In the genomic region with DNA sequence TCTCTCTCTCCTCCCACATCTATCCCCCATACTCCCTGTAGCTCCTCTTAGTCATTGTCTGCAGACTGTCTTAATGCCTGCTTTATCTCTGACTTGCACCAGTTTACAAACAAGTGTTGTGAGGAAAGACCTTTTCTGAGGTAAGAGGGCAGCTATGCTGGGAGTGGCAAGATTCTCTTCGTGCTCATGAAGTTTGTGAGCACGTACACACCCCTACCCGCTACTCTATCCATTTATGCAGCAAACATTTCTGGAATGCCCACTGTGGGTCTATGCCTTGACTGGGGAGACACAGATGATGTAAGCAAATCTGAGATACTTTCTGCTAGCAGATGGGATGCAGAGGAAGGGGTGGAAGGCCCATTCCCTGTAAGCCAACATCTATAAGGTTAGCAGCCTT, we compare ENCODE assay signal across 24 mouse cellular contexts. TPM values are rescaled to one million over a fixed set of nuclear protein-coding genes. Genes with fewer than 3 reads are reported as not detected.
DNase-seq lines count a peak whose midpoint lies in the region; ATAC-seq and TF ChIP-seq lines count a peak whose summit lies in the region.
"Had no signal": no experiment of that assay in that cellular context is flagged by ENCODE, and none has a peak within 500 bp of the region (broad histone marks: within the 10 kb centered on the region; RNA-seq: fewer than 3 reads in every experiment).

No protein-coding gene starts in this region.

- H3K36me3 ChIP-seq in forebrain, postnatal 0 days (ENCODE audit: insufficient read depth) = no peaks in the 10 kb centered on the region
- H3K36me3 ChIP-seq in forebrain, embryonic 16.5 days (ENCODE audit: control insufficient read depth, insufficient read depth) = no peaks in the 10 kb centered on the region
- H3K36me3 ChIP-seq in lung, postnatal 0 days (ENCODE audit: insufficient read depth, low read length) = no peaks in the 10 kb centered on the region
- H3K36me3 ChIP-seq in megakaryocyte, embryonic 14.5 days (replicated peaks; ENCODE audit: low read length) = peaks cover 67% of the 10 kb centered on the region
- H3K36me3 ChIP-seq: embryonic facial prominence, embryonic 12.5 days; embryonic facial prominence, embryonic 15.5 days; heart, embryonic 10.5 days; heart, embryonic 13.5 days had no signal

- H3K4me1 ChIP-seq in forebrain, postnatal 0 days (ENCODE audit: insufficient read depth) = no peaks in the 10 kb centered on the region
- H3K4me1 ChIP-seq in forebrain, embryonic 16.5 days (replicated peaks; ENCODE audit: control insufficient read depth, insufficient read depth, low read length) = no peaks in the 10 kb centered on the region
- H3K4me1 ChIP-seq in lung, postnatal 0 days (ENCODE audit: insufficient read depth, low read depth, low read length) = no peaks in the 10 kb centered on the region; the same call in 1 of the 2 replicates
- peaks cover 79% of the 10 kb centered on the region for H3K4me1 ChIP-seq in megakaryocyte, embryonic 14.5 days
- H3K4me1 ChIP-seq: embryonic facial prominence, embryonic 12.5 days; embryonic facial prominence, embryonic 15.5 days; heart, embryonic 10.5 days; heart, embryonic 13.5 days had no signal

- no peak overlapping the region for H3K4me2 ChIP-seq in forebrain, postnatal 0 days (ENCODE audit: low read depth)
- no peak overlapping the region for H3K4me2 ChIP-seq in forebrain, embryonic 16.5 days (ENCODE audit: low read length)
- H3K4me2 ChIP-seq in lung, postnatal 0 days (replicated peaks; ENCODE audit: low read depth, low read length) = no peak overlapping the region
- H3K4me2 ChIP-seq: embryonic facial prominence, embryonic 12.5 days; embryonic facial prominence, embryonic 15.5 days; heart, embryonic 13.5 days; hindbrain, embryonic 14.5 days had no signal

- TF ChIP-seq EP300 in lung, postnatal 0 days (IDR thresholded peaks at IDR 0.05) = peak; percentile 96

- H3K27me3 ChIP-seq in forebrain, postnatal 0 days (ENCODE audit: insufficient read depth, low read length) = no peaks in the 10 kb centered on the region
- no peaks in the 10 kb centered on the region for H3K27me3 ChIP-seq in forebrain, embryonic 16.5 days (replicated peaks; ENCODE audit: control insufficient read depth, insufficient read depth, low read length)
- H3K27me3 ChIP-seq in lung, postnatal 0 days (replicated peaks; ENCODE audit: insufficient read depth, low read length) = no peaks in the 10 kb centered on the region
- no peaks in the 10 kb centered on the region for H3K27me3 ChIP-seq in megakaryocyte, embryonic 14.5 days (replicated peaks)
- H3K27me3 ChIP-seq: embryonic facial prominence, embryonic 12.5 days; embryonic facial prominence, embryonic 15.5 days; heart, embryonic 13.5 days; Patski had no signal

- H3K9me3 ChIP-seq in forebrain, postnatal 0 days (ENCODE audit: low read length) = no peaks in the 10 kb centered on the region
- no peaks in the 10 kb centered on the region for H3K9me3 ChIP-seq in forebrain, embryonic 16.5 days (ENCODE audit: control insufficient read depth, low read length)
- H3K9me3 ChIP-seq in lung, postnatal 0 days (ENCODE audit: low read length) = no peaks in the 10 kb centered on the region
- H3K9me3 ChIP-seq in megakaryocyte, embryonic 14.5 days = no peaks in the 10 kb centered on the region
- H3K9me3 ChIP-seq: embryonic facial prominence, embryonic 12.5 days; embryonic facial prominence, embryonic 15.5 days; heart, embryonic 10.5 days; heart, embryonic 13.5 days had no signal

- ATAC-seq in forebrain, postnatal 0 days = peak; percentile 25; the same call in 1 of the 2 replicates
- no peak for ATAC-seq in forebrain, embryonic 16.5 days
- peak; percentile 79 for ATAC-seq in lung, postnatal 0 days
- ATAC-seq in megakaryocyte, adult 5-6 weeks (ENCODE audit: poor library complexity, severe bottlenecking) = no peak
- ATAC-seq: forebrain, embryonic 14.5 days; hindbrain, postnatal 0 days; Patski had no signal

- no peak for DNase-seq in forebrain, postnatal 0 days
- DNase-seq in lung, postnatal 0 days (ENCODE audit: low spot score) = peak; percentile 46
- DNase-seq in lung, postnatal 10 days = no peak
- DNase-seq: adrenal gland, postnatal 14 days; cerebellum, adult 11 months; cerebellum, adult 2 months; cerebellum, adult 9-11 months; cerebellum, postnatal 25 days; gastrocnemius, postnatal 10 days; gastrocnemius, postnatal 36 days; heart, adult 2 months; heart, postnatal 14 days; heart, postnatal 4 days had no signal

- TF ChIP-seq CTCF in forebrain, postnatal 0 days (IDR thresholded peaks at IDR 0.05; ENCODE audit: low read depth) = no peak
- TF ChIP-seq CTCF in lung, postnatal 0 days (IDR thresholded peaks at IDR 0.05) = no peak

- H3K27ac ChIP-seq in forebrain, postnatal 0 days (ENCODE audit: low read depth, low read length) = no peak overlapping the region
- H3K27ac ChIP-seq in forebrain, embryonic 16.5 days (ENCODE audit: low read length) = no peak overlapping the region
- peak overlapping the region; percentile 83 for H3K27ac ChIP-seq in lung, postnatal 0 days (ENCODE audit: low read length)
- H3K27ac ChIP-seq: embryonic facial prominence, embryonic 12.5 days; embryonic facial prominence, embryonic 15.5 days; heart, adult 2 months; heart, embryonic 10.5 days; heart, embryonic 13.5 days; hindbrain, embryonic 14.5 days; hindbrain, postnatal 0 days had no signal

- 89% methylated on average over 3 of the region's 3 CpGs for WGBS in forebrain, postnatal 0 days
- WGBS in forebrain, embryonic 16.5 days = 89% methylated on average over 3 of the region's 3 CpGs
- WGBS in lung, postnatal 0 days = 70% methylated on average over 3 of the region's 3 CpGs

- no peak overlapping the region for H3K9ac ChIP-seq in forebrain, postnatal 0 days
- no peak overlapping the region for H3K9ac ChIP-seq in forebrain, embryonic 16.5 days (replicated peaks; ENCODE audit: low read depth, low read length)
- no peak overlapping the region for H3K9ac ChIP-seq in lung, postnatal 0 days (replicated peaks; ENCODE audit: low read depth)
- H3K9ac ChIP-seq: embryonic facial prominence, embryonic 12.5 days; embryonic facial prominence, embryonic 15.5 days; heart, embryonic 13.5 days; hindbrain, embryonic 14.5 days had no signal

- H3K4me3 ChIP-seq in forebrain, postnatal 0 days (ENCODE audit: low read depth, low read length) = no peak overlapping the region
- H3K4me3 ChIP-seq in forebrain, embryonic 16.5 days (replicated peaks; ENCODE audit: low read length) = no peak overlapping the region
- no peak overlapping the region for H3K4me3 ChIP-seq in lung, postnatal 0 days (ENCODE audit: low read depth, low read length)
- peak overlapping the region; percentile 54 for H3K4me3 ChIP-seq in megakaryocyte, embryonic 14.5 days (replicated peaks)
- H3K4me3 ChIP-seq: embryonic facial prominence, embryonic 12.5 days; embryonic facial prominence, embryonic 15.5 days; heart, adult 2 months; heart, embryonic 10.5 days; heart, embryonic 13.5 days had no signal

RNA-seq across cellular contexts. Expression of a gene that starts 48.9 kb away (rescaled TPM):
- 2.7 and 2.8 TPM in 2 replicates for total RNA-seq in forebrain, postnatal 0 days (2014; rRNA removed)
- polyA plus RNA-seq in forebrain, postnatal 0 days (2015; fragmentation: Nextera tagmentation; extraction: Ambion mirVana) = 0.25 and 0.44 TPM in 2 replicates
- 0.60 and 1.3 TPM in 2 replicates for polyA plus RNA-seq in forebrain, embryonic 16.5 days (2015; fragmentation: Nextera tagmentation; extraction: Ambion mirVana)
- 1.8 and 2.3 TPM in 2 replicates for polyA plus RNA-seq in lung, postnatal 0 days (2015; fragmentation: Nextera tagmentation; extraction: Ambion mirVana)
- 142 and 149 TPM in 2 replicates for polyA plus RNA-seq in megakaryocyte, embryonic 14.5 days (2012; ENCODE audit: insufficient read depth, low replicate concordance)
- 0.02 and 0.32 TPM in 2 replicates for total RNA-seq in megakaryocyte, adult 5-6 weeks (2015)
- total RNA-seq in megakaryocyte, adult 5-6 weeks (2017) = 0.04 TPM in 1 of 2 replicates, not detected in the other

Comparison
In these comparisons a context has a peak if more than half of its experiments do, and no peak if none do; other contexts are left out.
1. ATAC-seq: peak in forebrain, postnatal 0 days (single experiment) and lung, postnatal 0 days (single experiment); none in forebrain, embryonic 16.5 days (single experiment) and megakaryocyte, adult 5-6 weeks (single experiment).
2. RNA of a gene that starts 48.9 kb away (polyA plus RNA-seq): 142 to 149 TPM in megakaryocyte, embryonic 14.5 days; 1.8 to 2.3 TPM in lung, postnatal 0 days, 0.60 to 1.3 TPM in forebrain, embryonic 16.5 days and 0.25 to 0.44 TPM in forebrain, postnatal 0 days; every median in the first group is over 10 times any median in the second.